Mouse (Mus musculus): ENCODE measurements around the gene Vmn2r83. TPM values are rescaled to one million over a fixed set of nuclear protein-coding genes. Genes with fewer than 3 reads are reported as not detected.

Vmn2r83 gene
- polyA plus RNA-seq, 1 experiment, result not detected

GRCm38 (mm10) chr10:79538323-79538722 lies 69.8 kb downstream of the Vmn2r83 start:
- Histone ChIP-seq H3K27ac (ENCODE audit: control insufficient read depth, insufficient read depth, low read depth, low read length) (no peak overlapping the region), H3K4me3 (ENCODE audit: control insufficient read depth, low read depth, low read length) (no peak overlapping the region), H3K27me3 (ENCODE audit: control insufficient read depth, insufficient read depth, low read length) (no peaks in the 10 kb centered on the region), H3K36me3 (ENCODE audit: control insufficient read depth, insufficient read depth, low read length) (no peaks in the 10 kb centered on the region), H3K4me1 (ENCODE audit: control insufficient read depth, insufficient read depth, low read length) (peaks cover 6% of the 10 kb centered on the region)
- TF ChIP-seq CTCF (IDR thresholded peaks at IDR 0.05; ENCODE audit: control insufficient read depth, insufficient read depth, insufficient replicate concordance, low read depth, low read length), result no peak
- TF ChIP-seq POLR2A (IDR thresholded peaks at IDR 0.05; ENCODE audit: control insufficient read depth, low read depth, low read length), result no peak

DNA sequence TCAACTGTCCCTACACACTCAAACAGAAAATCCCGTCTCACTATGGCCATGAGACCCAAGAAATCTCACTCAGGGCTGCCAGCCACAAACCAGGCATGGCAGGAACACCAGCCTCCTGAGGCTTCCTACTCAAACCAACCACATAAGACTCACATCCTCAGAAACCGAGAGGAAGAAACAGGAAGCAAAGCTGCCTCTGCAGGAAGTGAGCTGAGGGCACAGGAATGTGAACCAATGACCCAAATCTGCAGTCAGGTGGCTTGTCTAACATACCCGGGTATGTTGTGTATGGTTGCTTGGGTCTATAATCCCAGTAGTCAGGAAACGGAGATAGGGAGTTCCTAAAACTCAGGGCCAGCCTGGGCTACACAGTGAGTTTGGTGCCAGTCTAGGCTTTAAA lies 70.3 kb downstream of the Vmn2r83 start:
- TF ChIP-seq POLR2A (IDR thresholded peaks at IDR 0.05; ENCODE audit: control insufficient read depth, low read depth, low read length), result no peak
- TF ChIP-seq CTCF (IDR thresholded peaks at IDR 0.05; ENCODE audit: control insufficient read depth, insufficient read depth, insufficient replicate concordance, low read depth, low read length), result no peak
- Histone ChIP-seq H3K27ac (ENCODE audit: control insufficient read depth, insufficient read depth, low read depth, low read length) (no peak overlapping the region), H3K27me3 (ENCODE audit: control insufficient read depth, insufficient read depth, low read length) (no peaks in the 10 kb centered on the region), H3K4me3 (ENCODE audit: control insufficient read depth, low read depth, low read length) (no peak overlapping the region), H3K36me3 (ENCODE audit: control insufficient read depth, insufficient read depth, low read length) (no peaks in the 10 kb centered on the region), H3K4me1 (ENCODE audit: control insufficient read depth, insufficient read depth, low read length) (peaks cover 1% of the 10 kb centered on the region)

- Histone ChIP-seq H3K4me3 (ENCODE audit: control insufficient read depth, low read depth, low read length) (no peak overlapping the region), H3K27ac (ENCODE audit: control insufficient read depth, insufficient read depth, low read depth, low read length) (no peak overlapping the region), H3K4me1 (ENCODE audit: control insufficient read depth, insufficient read depth, low read length) (no peaks in the 10 kb centered on the region), H3K27me3 (ENCODE audit: control insufficient read depth, insufficient read depth, low read length) (no peaks in the 10 kb centered on the region), H3K36me3 (ENCODE audit: control insufficient read depth, insufficient read depth, low read length) (no peaks in the 10 kb centered on the region)
- TF ChIP-seq CTCF (IDR thresholded peaks at IDR 0.05; ENCODE audit: control insufficient read depth, insufficient read depth, insufficient replicate concordance, low read depth, low read length), result no peak
- TF ChIP-seq POLR2A (IDR thresholded peaks at IDR 0.05; ENCODE audit: control insufficient read depth, low read depth, low read length), result no peak
Observed at GRCm38 (mm10) chr10:79539701-79540495, 71.4 kb downstream of the Vmn2r83 start.

DNA sequence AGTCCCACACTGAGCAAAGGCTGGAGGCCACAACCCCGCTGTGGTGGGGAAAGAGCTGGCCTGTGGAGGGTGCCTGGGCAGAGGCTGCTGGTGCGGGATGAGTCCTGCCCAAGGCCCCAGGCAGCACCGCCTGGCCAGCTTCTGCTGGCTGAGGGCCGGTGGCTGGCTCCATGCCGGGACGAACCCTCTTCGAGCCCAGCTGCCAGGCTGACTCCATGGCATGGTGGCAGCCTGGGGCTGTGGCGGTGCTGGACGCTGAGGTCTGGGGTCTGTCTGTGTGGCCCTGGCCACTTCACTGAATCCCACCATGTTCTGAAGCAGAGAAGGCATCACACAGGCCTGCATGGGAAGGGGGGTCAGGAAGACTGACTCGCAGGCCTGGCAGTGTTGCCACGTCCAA lies 72.2 kb downstream of the Vmn2r83 start:
- Histone ChIP-seq H3K4me1 (ENCODE audit: control insufficient read depth, insufficient read depth, low read length) (no peaks in the 10 kb centered on the region), H3K27me3 (ENCODE audit: control insufficient read depth, insufficient read depth, low read length) (no peaks in the 10 kb centered on the region)
- TF ChIP-seq POLR2A (IDR thresholded peaks at IDR 0.05; ENCODE audit: control insufficient read depth, low read depth, low read length), result peak; percentile 38; the same call in 1 of the 2 replicates
- no peak for TF ChIP-seq CTCF (IDR thresholded peaks at IDR 0.05; ENCODE audit: control insufficient read depth, insufficient read depth, insufficient replicate concordance, low read depth, low read length)

DNA sequence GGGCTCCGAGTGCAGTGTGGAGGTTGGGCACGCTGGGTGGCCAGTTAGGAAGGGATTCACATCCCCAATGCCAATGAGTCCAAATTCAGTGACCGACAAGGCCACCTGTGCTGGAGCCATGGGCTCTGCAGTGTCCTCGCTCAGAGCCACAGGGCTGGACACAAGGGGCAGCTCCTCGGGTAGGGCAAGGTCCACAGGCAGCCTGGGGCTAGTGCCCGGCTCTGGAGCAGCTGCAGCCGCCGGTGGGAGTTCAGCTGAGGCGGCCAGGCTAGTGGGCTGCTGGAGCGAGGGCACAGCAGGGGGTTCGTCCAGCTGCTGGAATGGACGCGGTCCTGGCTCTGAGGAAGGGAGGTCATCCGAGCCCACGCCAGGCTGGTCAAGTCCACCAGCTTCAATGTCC lies 73.0 kb downstream of the Vmn2r83 start:
- no peaks in the 10 kb centered on the region for H3K27me3 ChIP-seq (ENCODE audit: control insufficient read depth, insufficient read depth, low read length)
- H3K4me1 ChIP-seq (ENCODE audit: control insufficient read depth, insufficient read depth, low read length), result no peaks in the 10 kb centered on the region
- no peak for TF ChIP-seq POLR2A (IDR thresholded peaks at IDR 0.05; ENCODE audit: control insufficient read depth, low read depth, low read length)
- no peak for TF ChIP-seq CTCF (IDR thresholded peaks at IDR 0.05; ENCODE audit: control insufficient read depth, insufficient read depth, insufficient replicate concordance, low read depth, low read length)
- no peaks in the 10 kb centered on the region for H3K36me3 ChIP-seq (ENCODE audit: control insufficient read depth, insufficient read depth, low read length)
- H3K4me3 ChIP-seq (ENCODE audit: control insufficient read depth, low read depth, low read length), result no peak overlapping the region
- no peak overlapping the region for H3K27ac ChIP-seq (ENCODE audit: control insufficient read depth, insufficient read depth, low read depth, low read length)

More for the DNA sequence above, 72.2 kb downstream of the Vmn2r83 start:
- H3K4me3 ChIP-seq (ENCODE audit: control insufficient read depth, low read depth, low read length), result no peak overlapping the region
- no peak overlapping the region for H3K27ac ChIP-seq (ENCODE audit: control insufficient read depth, insufficient read depth, low read depth, low read length)
- no peaks in the 10 kb centered on the region for H3K36me3 ChIP-seq (ENCODE audit: control insufficient read depth, insufficient read depth, low read length)

- no peaks in the 10 kb centered on the region for H3K27me3 ChIP-seq (ENCODE audit: control insufficient read depth, insufficient read depth, low read length)
- H3K27ac ChIP-seq (ENCODE audit: control insufficient read depth, insufficient read depth, low read depth, low read length), result no peak overlapping the region
- no peaks in the 10 kb centered on the region for H3K4me1 ChIP-seq (ENCODE audit: control insufficient read depth, insufficient read depth, low read length)
- no peaks in the 10 kb centered on the region for H3K36me3 ChIP-seq (ENCODE audit: control insufficient read depth, insufficient read depth, low read length)
- TF ChIP-seq POLR2A (IDR thresholded peaks at IDR 0.05; ENCODE audit: control insufficient read depth, low read depth, low read length) (no peak), CTCF (IDR thresholded peaks at IDR 0.05; ENCODE audit: control insufficient read depth, insufficient read depth, insufficient replicate concordance, low read depth, low read length) (no peak)
- H3K4me3 ChIP-seq (ENCODE audit: control insufficient read depth, low read depth, low read length), result no peak overlapping the region
Observed at GRCm38 (mm10) chr10:79542171-79542570, 73.6 kb downstream of the Vmn2r83 start.

Other genes starting within 250 kb of the Vmn2r83 start
- gene Vmn2r81, start 221.0 kb upstream of the Vmn2r83 start, polyA plus RNA-seq (2012; rRNA removed), result not detected in 2 replicates
- gene Vmn2r82, start 112.2 kb upstream of the Vmn2r83 start, polyA plus RNA-seq (2012; rRNA removed), result not detected in 2 replicates
- gene Plpp2, start 65.1 kb downstream of the Vmn2r83 start, polyA plus RNA-seq (2012; rRNA removed), result 4.1 and 5.1 TPM in 2 replicates
- gene Mier2, start 86.5 kb downstream of the Vmn2r83 start, polyA plus RNA-seq (2012; rRNA removed), result 25.1 and 28.0 TPM in 2 replicates
- gene Theg, start 118.6 kb downstream of the Vmn2r83 start, polyA plus RNA-seq (2012; rRNA removed), result 407 and 425 TPM in 2 replicates
- gene C2cd4c, start 145.3 kb downstream of the Vmn2r83 start, polyA plus RNA-seq (2012; rRNA removed), result 0.91 and 1.5 TPM in 2 replicates
- 4.5 and 5.8 TPM in 2 replicates for gene Shc2, start 169.2 kb downstream of the Vmn2r83 start, polyA plus RNA-seq (2012; rRNA removed)
- not detected in 2 replicates for gene Odf3l2, start 177.0 kb downstream of the Vmn2r83 start, polyA plus RNA-seq (2012; rRNA removed)
- not detected in 2 replicates for gene Madcam1, start 195.8 kb downstream of the Vmn2r83 start, polyA plus RNA-seq (2012; rRNA removed)
- gene Tpgs1, start 200.6 kb downstream of the Vmn2r83 start, polyA plus RNA-seq (2012; rRNA removed), result 33.9 and 36.7 TPM in 2 replicates
- gene Cdc34, start 213.5 kb downstream of the Vmn2r83 start, polyA plus RNA-seq (2012; rRNA removed), result 855 and 952 TPM in 2 replicates
- 0.33 and 0.52 TPM in 2 replicates for gene Gzmm, start 220.3 kb downstream of the Vmn2r83 start, polyA plus RNA-seq (2012; rRNA removed)
- gene Bsg, start 235.8 kb downstream of the Vmn2r83 start, polyA plus RNA-seq (2012; rRNA removed), result 849 and 920 TPM in 2 replicates
- gene Hcn2, start 247.9 kb downstream of the Vmn2r83 start, polyA plus RNA-seq (2012; rRNA removed), result 0.69 and 0.88 TPM in 2 replicates

Data from testis, adult 2 months (tissue).